Mouse (Mus musculus) bone marrow macrophage, adult 2 months (primary cell): ENCODE results near the gene Fam160b1. TPM values are rescaled to one million over a fixed set of nuclear protein-coding genes. Genes with fewer than 3 reads are reported as not detected.

ENCODE experiments used
- H3K27ac ChIP-seq: 2 replicates; pipeline ENCODE4 v1.5.1; 2012; ENCODE audit warnings: low read depth, low read length; ENCODE audit not compliant: insufficient read depth
- H3K4me1 ChIP-seq: 2 replicates; pipeline ENCODE4 v1.6.1; 2012; ENCODE audit warnings: low read length; ENCODE audit not compliant: control insufficient read depth, insufficient read depth
- H3K4me3 ChIP-seq: 2 replicates; pipeline ENCODE4 v1.5.1; 2012; ENCODE audit warnings: mild to moderate bottlenecking, low read length, moderate library complexity; ENCODE audit not compliant: insufficient read depth
- CTCF ChIP-seq: IDR thresholded peaks from 2 replicates; pipeline ENCODE4 v1.5.1; 2012; ENCODE audit warnings: low read depth, mild to moderate bottlenecking, low read length, moderate library complexity
- POLR2A ChIP-seq: IDR thresholded peaks from 2 replicates; pipeline ENCODE4 v1.6.1; 2012; ENCODE audit warnings: mild to moderate bottlenecking, low read depth, low read length, borderline replicate concordance
- polyA plus RNA-seq: library from polyadenylated mRNA; stranded (reverse); fragments of >200 nt; gene quantifications from 2 replicates; pipeline ENCODE4 v1.2.4, GENCODE M21; 2012; ENCODE audit not compliant: missing spikeins, insufficient read depth, insufficient read length

The Fam160b1 gene
- polyA plus RNA-seq, 1 experiment = 24.1 TPM

DNA sequence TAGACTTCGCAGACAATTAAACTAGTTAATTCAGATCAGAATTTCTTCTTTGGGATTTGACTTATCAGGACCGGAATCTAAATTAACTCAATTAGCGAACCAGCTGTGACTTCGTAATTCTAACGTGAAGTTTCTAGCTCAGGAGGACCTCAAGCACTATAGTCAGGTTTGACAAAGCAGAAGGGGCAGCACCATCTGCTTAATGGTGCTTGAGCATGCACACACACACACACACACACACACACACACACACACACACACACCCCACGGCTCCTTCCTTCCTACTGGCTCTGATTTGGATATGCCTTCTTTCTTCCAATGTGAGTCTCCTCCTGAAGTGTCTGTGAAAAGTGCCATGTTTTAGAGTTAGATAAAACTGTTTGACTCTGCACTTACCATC lies 73.5 kb downstream of the Fam160b1 start:
- Histone ChIP-seq H3K4me3 (no peak overlapping the region), H3K4me1 (no peaks in the 10 kb centered on the region), H3K27ac (no peak overlapping the region)
- no peak for TF ChIP-seq CTCF
- no peak for TF ChIP-seq POLR2A

DNA sequence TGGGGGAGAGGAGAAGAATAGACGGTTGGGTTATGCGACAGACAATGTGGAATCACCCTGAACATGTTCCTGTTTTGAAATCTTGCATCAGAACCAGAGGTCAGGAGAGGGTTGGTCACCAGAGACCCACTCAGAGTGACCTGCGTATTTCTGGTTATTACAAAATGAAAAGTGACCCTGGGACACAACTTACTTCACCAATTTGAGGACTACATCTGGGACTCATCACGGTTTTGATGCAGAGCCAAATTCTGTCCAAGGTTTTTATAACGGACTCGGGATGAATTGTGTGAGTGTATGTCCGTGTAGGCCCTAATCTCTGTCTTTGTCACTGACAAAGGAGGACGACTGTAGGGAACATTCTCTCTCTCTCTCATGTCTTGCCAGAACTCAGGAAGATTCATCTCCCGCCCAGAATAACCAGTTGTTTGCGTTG lies 76.1 kb downstream of the Fam160b1 start:
- TF ChIP-seq CTCF = no peak
- TF ChIP-seq POLR2A = no peak
- H3K4me1 ChIP-seq = no peaks in the 10 kb centered on the region
- no peak overlapping the region for H3K27ac ChIP-seq
- no peak overlapping the region for H3K4me3 ChIP-seq

DNA sequence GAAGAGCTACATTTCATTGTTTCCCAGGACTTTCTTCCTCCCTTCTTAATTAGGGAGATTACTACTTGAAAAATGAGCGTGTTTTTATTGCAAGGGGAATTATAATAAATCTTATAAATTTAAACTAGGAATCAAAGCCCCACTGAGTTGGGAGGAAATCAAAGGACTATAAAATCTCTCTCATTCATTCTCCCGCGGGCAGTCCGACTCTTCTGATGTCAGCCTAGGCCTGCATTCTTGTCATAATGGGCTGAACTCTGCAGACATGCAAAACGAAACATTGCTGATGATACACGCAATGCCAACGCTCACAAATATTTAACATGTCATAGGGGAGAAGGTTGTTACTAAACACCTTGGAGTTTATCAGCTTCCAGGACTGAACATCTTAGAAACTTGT lies 76.6 kb downstream of the Fam160b1 start:
- H3K27ac ChIP-seq = no peak overlapping the region
- H3K4me3 ChIP-seq = no peak overlapping the region

More for the DNA sequence above, 76.6 kb downstream of the Fam160b1 start:
- H3K4me1 ChIP-seq = no peaks in the 10 kb centered on the region
- no peak for TF ChIP-seq CTCF
- TF ChIP-seq POLR2A = no peak

Other genes starting within 250 kb of the Fam160b1 start
- 0.25 TPM in 1 of 2 replicates, not detected in the other for gene Ablim1, start 45.8 kb upstream of the Fam160b1 start, polyA plus RNA-seq
- 4.8 and 8.8 TPM in 2 replicates for gene Trub1, start 92.2 kb downstream of the Fam160b1 start, polyA plus RNA-seq